Mouse (Mus musculus) kidney, postnatal 0 days (tissue): ENCODE data around the gene Glcci1. TPM values are rescaled to one million over a fixed set of nuclear protein-coding genes. Genes with fewer than 3 reads are reported as not detected.
A peak's percentile ranks its signal among the peaks of the same experiment; 100 is the strongest.

Experiments used
- ATAC-seq: fragments of 200-750 bp; cut with Nextera tagmentation; replicated peaks from 2 replicates; pipeline ENCODE4 v1.8.0; 2017; ENCODE audit warnings: low read depth, moderate number of reproducible peaks, moderate TSS enrichment, moderate library complexity; ENCODE audit not compliant: low FRiP score
- DNase-seq: peaks from one replicate; pipeline ENCODE4 v3.0.0-alpha.2; 2016; ENCODE audit warnings: low spot score
- H3K27ac ChIP-seq: fragments of 300-500 bp; sonication (generic); 2 replicates; pipeline ENCODE4 v1.5.1; 2014; ENCODE audit warnings: mild to moderate bottlenecking
- H3K27me3 ChIP-seq: fragments of 300-500 bp; sonication (generic); 2 replicates; pipeline ENCODE4 v1.6.1; 2014; ENCODE audit warnings: low read length, mixed read lengths; ENCODE audit not compliant: insufficient read depth
- H3K36me3 ChIP-seq: fragments of 300-500 bp; sonication (generic); 2 replicates; pipeline ENCODE4 v1.6.1; 2014; ENCODE audit warnings: low read length, mixed read lengths; ENCODE audit not compliant: insufficient read depth
- H3K4me1 ChIP-seq: fragments of 300-500 bp; sonication (generic); replicated peaks from 2 replicates; pipeline ENCODE4 v1.6.1; 2014; ENCODE audit warnings: antibody characterized with exemption, low read length, mixed read lengths; ENCODE audit not compliant: insufficient read depth
- H3K4me2 ChIP-seq: fragments of 300-500 bp; sonication (generic); 2 replicates; pipeline ENCODE4 v1.6.1; 2014; ENCODE audit warnings: mild to moderate bottlenecking, low read length, moderate library complexity, mixed read lengths
- H3K4me3 ChIP-seq: fragments of 300-500 bp; sonication (generic); replicated peaks from 2 replicates; pipeline ENCODE4 v1.5.1; 2014; ENCODE audit warnings: low read depth, low read length
- H3K9ac ChIP-seq: fragments of 300-500 bp; sonication (generic); 2 replicates; pipeline ENCODE4 v1.6.1; 2014; ENCODE audit warnings: low read depth, low read length
- H3K9me3 ChIP-seq: fragments of 300-500 bp; sonication (generic); replicated peaks from 2 replicates; pipeline ENCODE4 v1.6.1; 2016; ENCODE audit warnings: low read length, inconsistent platforms, mixed read lengths
- CTCF ChIP-seq: IDR thresholded peaks from 2 replicates; pipeline ENCODE4 v1.5.1; 2016; ENCODE audit warnings: antibody characterized with exemption, low read depth, mild to moderate bottlenecking, moderate library complexity
- WGBS: fragments of 180-500 bp; shearing (Covaris S2); extraction: QIAGEN DNeasy Blood & Tissue Kit; methylation state at CpG from one replicate; pipeline ENCODE4 v1.1.7; 2014; 5-methylcytosine and 5-hydroxymethylcytosine counted together
- polyA plus RNA-seq: library from polyadenylated mRNA; unstranded; fragments of >200 nt; fragmentation: Nextera tagmentation; extraction: Ambion mirVana; gene quantifications from 2 replicates; pipeline ENCODE4 v1.2.1, GENCODE M21; 2015

Gene Glcci1
- polyA plus RNA-seq, 1 experiment from 2014 or later = 13.8 TPM

DNA sequence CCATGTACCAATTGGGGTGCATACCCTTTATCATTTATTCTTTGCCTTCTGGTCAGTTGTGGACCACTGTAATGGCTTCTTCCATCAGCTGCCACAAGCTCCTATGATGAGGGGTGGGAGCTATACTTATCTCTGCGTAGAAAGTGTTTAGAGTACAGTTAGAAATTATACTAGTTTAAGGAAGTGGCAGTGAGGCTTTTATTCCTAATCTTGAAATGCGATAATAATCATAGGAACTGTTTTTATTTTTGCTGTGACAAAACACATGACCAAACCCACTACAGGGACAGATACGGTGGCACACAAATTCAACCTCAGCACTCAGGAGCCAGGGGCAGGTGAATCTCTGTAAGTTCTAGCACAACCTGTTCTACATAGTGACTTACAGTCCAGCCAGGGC lies 17.2 kb upstream of the Glcci1 start:
- Histone ChIP-seq H3K4me2 (no peak overlapping the region), H3K27me3 (no peaks in the 10 kb centered on the region), H3K4me1 (no peaks in the 10 kb centered on the region), H3K9ac (no peak overlapping the region), H3K27ac (no peak overlapping the region), H3K4me3 (no peak overlapping the region), H3K36me3 (no peaks in the 10 kb centered on the region), H3K9me3 (no peaks in the 10 kb centered on the region)
- WGBS = 84% methylated on average over 3 of the region's 3 CpGs
- DNase-seq = no peak
- ATAC-seq = no peak
- TF ChIP-seq CTCF = no peak

DNA sequence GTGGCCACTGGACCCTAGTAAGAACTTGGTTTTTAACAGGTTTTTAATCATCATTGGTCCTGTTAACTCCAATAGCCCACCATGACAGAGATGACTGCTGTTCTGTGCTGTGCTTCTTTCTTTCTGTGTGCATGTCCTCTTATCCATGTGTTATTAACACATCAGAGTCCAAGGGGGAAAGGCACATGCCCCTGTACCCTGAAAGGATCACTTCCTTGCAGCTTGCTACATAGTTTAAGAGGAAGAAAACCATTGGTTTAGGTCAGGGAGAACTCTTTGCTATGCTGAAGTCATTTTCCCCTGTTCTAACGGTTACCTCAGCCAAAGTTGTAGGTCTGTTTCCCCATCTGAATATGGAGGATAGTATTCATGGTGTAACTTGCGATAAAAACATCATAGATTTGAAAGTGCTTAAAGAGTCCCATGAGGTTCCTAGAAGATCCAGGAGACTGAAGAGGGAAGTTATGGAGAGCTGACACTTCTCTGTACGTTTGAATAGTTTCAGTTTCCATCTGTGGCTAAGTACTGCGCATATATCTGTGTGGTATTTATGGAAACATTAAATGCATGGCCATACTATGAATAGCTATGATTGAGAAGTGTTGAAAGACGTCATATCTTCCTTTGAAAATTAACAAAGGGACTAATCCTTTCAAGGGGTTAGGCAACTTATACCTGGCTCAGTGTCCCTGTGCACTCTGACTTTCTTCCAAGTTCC lies 14.1 kb upstream of the Glcci1 start:
- H3K27ac ChIP-seq = no peak overlapping the region
- H3K4me2 ChIP-seq = no peak overlapping the region
- no peaks in the 10 kb centered on the region for H3K4me1 ChIP-seq
- 84% methylated on average over 5 of the region's 5 CpGs for WGBS
- no peak overlapping the region for H3K4me3 ChIP-seq
- no peak for ATAC-seq
- TF ChIP-seq CTCF = no peak
- H3K36me3 ChIP-seq = no peaks in the 10 kb centered on the region
- H3K27me3 ChIP-seq = no peaks in the 10 kb centered on the region
- H3K9ac ChIP-seq = no peak overlapping the region
- no peak for DNase-seq
- H3K9me3 ChIP-seq = no peaks in the 10 kb centered on the region

DNA sequence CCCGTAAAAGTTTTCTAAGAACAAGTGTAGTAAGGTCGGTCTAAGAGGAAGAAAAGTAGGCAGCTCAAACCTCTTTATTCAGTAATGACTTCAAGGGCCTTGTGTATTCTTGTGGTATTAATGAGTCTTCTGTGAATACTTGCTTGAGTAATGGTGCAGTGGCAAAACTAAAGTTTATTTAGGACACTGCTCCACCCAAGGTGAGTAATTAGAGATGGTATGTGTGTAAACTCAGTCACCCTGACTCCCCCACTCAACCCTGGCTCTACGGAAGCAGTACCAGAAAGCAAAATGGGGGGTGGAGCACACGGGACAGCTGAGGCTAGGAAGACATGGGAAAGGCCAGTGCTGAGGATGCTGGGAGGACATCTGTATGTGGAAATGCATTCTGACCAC lies 13.6 kb upstream of the Glcci1 start:
- Histone ChIP-seq H3K36me3 (no peaks in the 10 kb centered on the region), H3K27me3 (no peaks in the 10 kb centered on the region), H3K9me3 (no peaks in the 10 kb centered on the region), H3K4me3 (no peak overlapping the region), H3K4me1 (no peaks in the 10 kb centered on the region), H3K9ac (no peak overlapping the region), H3K27ac (no peak overlapping the region), H3K4me2 (no peak overlapping the region)
- DNase-seq = peak; percentile 44
- WGBS = 54% methylated on average over 4 of the region's 4 CpGs
- TF ChIP-seq CTCF = no peak
- 0 out of 2 replicates have a peak, but pooled peaks have one; percentile 21 for ATAC-seq

DNA sequence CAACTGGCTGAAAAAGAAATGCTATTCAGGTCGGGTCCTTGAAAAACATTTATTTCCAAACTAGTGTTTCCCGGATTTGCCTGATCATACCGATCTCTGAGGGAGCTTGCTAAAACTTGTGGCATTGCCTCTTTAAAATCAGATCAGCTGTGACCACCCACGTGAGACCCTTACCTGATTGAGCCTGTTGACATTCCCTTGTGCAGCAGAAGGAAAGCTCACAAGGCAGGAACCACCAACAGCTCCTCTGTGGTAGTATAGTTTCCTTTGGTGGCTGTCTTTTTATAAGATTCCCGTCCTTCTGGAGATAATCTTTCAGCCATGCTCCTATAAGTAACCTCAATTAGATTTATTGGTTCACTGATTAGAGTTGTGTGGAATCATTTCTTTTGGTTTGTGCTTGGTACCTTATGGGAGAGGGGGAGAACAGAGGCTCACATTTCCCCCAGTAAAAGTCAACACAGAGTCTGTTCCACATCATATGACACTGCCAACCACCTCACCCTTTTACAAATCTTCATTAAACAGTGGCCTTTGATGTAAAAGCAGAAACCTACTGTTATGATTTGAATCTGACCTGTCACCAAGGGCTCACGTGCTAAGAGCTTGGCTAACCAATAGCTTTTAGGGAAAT lies 12.0 kb upstream of the Glcci1 start:
- Histone ChIP-seq H3K27ac (no peak overlapping the region), H3K27me3 (no peaks in the 10 kb centered on the region), H3K4me1 (no peaks in the 10 kb centered on the region), H3K4me2 (no peak overlapping the region), H3K9ac (no peak overlapping the region), H3K4me3 (no peak overlapping the region), H3K36me3 (no peaks in the 10 kb centered on the region), H3K9me3 (no peaks in the 10 kb centered on the region)
- 42% methylated on average over 6 of the region's 6 CpGs for WGBS
- ATAC-seq = peak; percentile 63; the same call in 1 of the 2 replicates
- no peak for TF ChIP-seq CTCF
- peak; percentile 35 for DNase-seq

DNA sequence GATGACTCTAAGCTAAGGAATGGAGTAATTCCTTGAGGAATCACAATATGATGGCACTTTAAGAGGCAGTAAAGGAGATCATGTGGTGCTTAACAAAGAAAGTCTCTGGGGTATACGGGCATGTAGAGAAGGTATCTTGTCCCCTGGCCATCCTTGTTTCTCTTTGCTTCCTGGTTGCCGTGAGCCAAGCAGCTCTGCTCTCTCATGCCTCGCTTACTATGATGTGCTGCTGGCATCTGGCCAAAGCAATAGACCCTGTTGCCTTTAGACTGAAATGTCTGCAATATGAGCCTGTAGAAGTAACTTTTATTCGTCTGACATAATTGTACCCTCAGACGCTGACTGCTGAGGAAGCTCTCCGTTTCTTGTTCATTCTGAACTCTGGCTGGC lies 11.5 kb upstream of the Glcci1 start:
- H3K4me1 ChIP-seq = no peaks in the 10 kb centered on the region
- ATAC-seq (0 out of 2 replicates have a peak, but pooled peaks have one; percentile 13), DNase-seq (peak; percentile 42)
- TF ChIP-seq CTCF = no peak
- H3K27me3 ChIP-seq = no peaks in the 10 kb centered on the region
- H3K4me2 ChIP-seq = no peak overlapping the region
- 26% methylated on average over 6 of the region's 6 CpGs for WGBS
- H3K9ac ChIP-seq = no peak overlapping the region
- H3K36me3 ChIP-seq = no peaks in the 10 kb centered on the region
- H3K4me3 ChIP-seq = no peak overlapping the region
- no peak overlapping the region for H3K27ac ChIP-seq
- H3K9me3 ChIP-seq = no peaks in the 10 kb centered on the region

DNA sequence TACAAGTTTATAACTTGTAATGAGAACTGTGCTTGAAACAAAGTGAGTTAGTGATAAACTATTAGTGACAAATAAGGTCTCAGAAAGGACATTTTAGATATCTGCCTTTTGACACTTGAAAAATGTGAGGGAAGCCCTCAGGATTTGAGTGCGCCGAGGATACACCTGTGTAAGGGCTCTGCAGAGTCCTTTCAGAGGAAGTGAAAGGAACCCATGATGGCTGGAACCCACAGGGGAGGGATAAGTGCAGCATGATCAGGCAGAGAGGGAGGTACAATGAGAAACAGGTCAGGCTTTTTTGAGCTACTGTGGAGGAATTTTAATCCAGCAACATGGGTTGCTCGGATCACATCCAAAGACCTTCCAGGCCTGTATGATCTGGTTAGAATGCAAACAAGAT lies 10.4 kb upstream of the Glcci1 start:
- H3K9me3 ChIP-seq = no peaks in the 10 kb centered on the region
- TF ChIP-seq CTCF = no peak
- no peaks in the 10 kb centered on the region for H3K36me3 ChIP-seq
- no peaks in the 10 kb centered on the region for H3K27me3 ChIP-seq
- H3K9ac ChIP-seq = no peak overlapping the region
- H3K4me3 ChIP-seq = no peak overlapping the region
- H3K4me2 ChIP-seq = no peak overlapping the region
- no peaks in the 10 kb centered on the region for H3K4me1 ChIP-seq
- 92% methylated on average over 3 of the region's 3 CpGs for WGBS
- ATAC-seq = no peak
- no peak overlapping the region for H3K27ac ChIP-seq
- no peak for DNase-seq
